Mouse (Mus musculus) ES-E14 (cell line): Measurements from ENCODE around the gene Rgs7bp. TPM values are rescaled to one million over a fixed set of nuclear protein-coding genes. Genes with fewer than 3 reads are reported as not detected.

Source experiments
- DNase-seq: peaks from one replicate; pipeline ENCODE4 v3.0.0-alpha.2; 2013; ENCODE audit warnings: low read depth, low spot score
- H3K27ac ChIP-seq: 2 replicates; pipeline ENCODE4 v1.5.1; 2012; ENCODE audit warnings: low read depth, mild to moderate bottlenecking, low read length, moderate library complexity, mixed read lengths; ENCODE audit not compliant: poor library complexity, insufficient read depth, severe bottlenecking
- H3K36me3 ChIP-seq: 2 replicates; pipeline ENCODE4 v1.6.1; 2012; ENCODE audit warnings: mild to moderate bottlenecking, low read length, moderate library complexity, mixed read lengths; ENCODE audit not compliant: control insufficient read depth, poor library complexity, insufficient read depth, severe bottlenecking
- H3K4me1 ChIP-seq, 2 experiments: fragments of 150-350 bp in 1 of 2; sonication (generic) in 1 of 2; 2 replicates each; pipeline ENCODE4 v1.6.1; 2012; ENCODE audit warnings: low read length in 2 of 2, mild to moderate bottlenecking in 1 of 2, mixed read lengths in 1 of 2; ENCODE audit not compliant: control insufficient read depth in 2 of 2, insufficient read depth in 2 of 2, poor library complexity in 1 of 2
- H3K4me3 ChIP-seq, 2 experiments: fragments of 150-350 bp in 1 of 2; sonication (generic) in 1 of 2; 2 replicates each; pipeline ENCODE4 v1.5.1; 2012; ENCODE audit warnings: low read length in 2 of 2, low read depth in 1 of 2, mild to moderate bottlenecking in 1 of 2, mixed read lengths in 1 of 2; ENCODE audit not compliant: insufficient read depth in 1 of 2, poor library complexity in 1 of 2, severe bottlenecking in 1 of 2
- H3K9ac ChIP-seq: 2 replicates; pipeline ENCODE4 v1.6.1; 2012; ENCODE audit warnings: low read depth, mild to moderate bottlenecking, low read length, mixed read lengths; ENCODE audit not compliant: poor library complexity, insufficient read depth, severe bottlenecking
- H3K9me3 ChIP-seq: fragments of 150-350 bp; sonication (generic); 2 replicates; pipeline ENCODE4 v1.6.1; 2012; ENCODE audit warnings: low read depth, mild to moderate bottlenecking, low read length; ENCODE audit not compliant: control insufficient read depth, insufficient read depth
- CHD2 ChIP-seq: IDR thresholded peaks from 2 replicates; pipeline ENCODE4 v1.6.1; 2014; ENCODE audit warnings: mild to moderate bottlenecking, low read depth, low read length, inconsistent platforms
- HCFC1 ChIP-seq: IDR thresholded peaks from 2 replicates; pipeline ENCODE4 v1.6.1; 2012; ENCODE audit warnings: low read length, inconsistent platforms, borderline replicate concordance; ENCODE audit not compliant: insufficient read depth
- MAFK ChIP-seq: IDR thresholded peaks from 2 replicates; pipeline ENCODE4 v1.6.1; 2014; ENCODE audit warnings: mild to moderate bottlenecking, low read depth, low read length, inconsistent platforms; ENCODE audit not compliant: insufficient read depth
- ZC3H11A ChIP-seq: IDR thresholded peaks from 2 replicates; pipeline ENCODE4 v1.6.1; 2012; ENCODE audit warnings: low read depth, mild to moderate bottlenecking, inconsistent platforms, low read length, borderline replicate concordance
- ZNF384 ChIP-seq: IDR thresholded peaks from 2 replicates; pipeline ENCODE4 v1.6.1; 2012; ENCODE audit warnings: low read depth, low read length, inconsistent platforms
- in situ Hi-C, 2 experiments: fragments of 600-800 bp; cut with MboI; formaldehyde crosslinking; loops; one replicate each; pipeline ENCODE4 v1.15.1; 2025; ENCODE audit warnings: low sequenced_read_pairs in 2 of 2, inconsistent platforms in 1 of 2; ENCODE audit not compliant: unreplicated experiment in 2 of 2
- total RNA-seq: library from RNA; depleted of rRNA; stranded (reverse); fragments of 300-350 nt; gene quantifications from 2 replicates; pipeline ENCODE4 v1.2.3, GENCODE M21; 2012

Gene Rgs7bp
- total RNA-seq, 1 experiment: 0.09 TPM

- H3K9ac ChIP-seq: no peak within 1 kb of the TSS
- H3K27ac ChIP-seq: no peak within 1 kb of the TSS
- TF ChIP-seq ZNF384 (no peak), MAFK (no peak), HCFC1 (no peak), CHD2 (no peak), ZC3H11A (no peak)
- no peaks in the 10 kb centered on the region for H3K36me3 ChIP-seq
- H3K9me3 ChIP-seq: no peaks in the 10 kb centered on the region
- peaks cover 0 to 2% of the 10 kb centered on the region in 2 experiments; a peak in 1 of 4 replicates for H3K4me1 ChIP-seq
- in situ Hi-C loops: no loop called here
- no peak within 1 kb of the TSS for H3K4me3 ChIP-seq
- DNase-seq: no peak
Measured at GRCm38 (mm10) chr13:105081862-105082261, 27.1 kb upstream of the Rgs7bp start, which contains the start of gene 4933425L06Rik. 4933425L06Rik (plus strand) TSS chr13:105082122.

GRCm38 (mm10) chr13:105066890-105067845, 12.4 kb upstream of the Rgs7bp start:
- no peak overlapping the region for H3K9ac ChIP-seq
- no peak for DNase-seq
- H3K36me3 ChIP-seq: no peaks in the 10 kb centered on the region
- TF ChIP-seq MAFK (0 out of 2 replicates have a peak, but pooled peaks have one; percentile 6), ZC3H11A (no peak), CHD2 (no peak), HCFC1 (no peak), ZNF384 (no peak)
- no peaks in the 10 kb centered on the region for H3K9me3 ChIP-seq
- H3K4me1 ChIP-seq: no peaks in the 10 kb centered on the region
- no peak overlapping the region for H3K4me3 ChIP-seq
- no peak overlapping the region for H3K27ac ChIP-seq
- in situ Hi-C loops: no loop called here

DNA sequence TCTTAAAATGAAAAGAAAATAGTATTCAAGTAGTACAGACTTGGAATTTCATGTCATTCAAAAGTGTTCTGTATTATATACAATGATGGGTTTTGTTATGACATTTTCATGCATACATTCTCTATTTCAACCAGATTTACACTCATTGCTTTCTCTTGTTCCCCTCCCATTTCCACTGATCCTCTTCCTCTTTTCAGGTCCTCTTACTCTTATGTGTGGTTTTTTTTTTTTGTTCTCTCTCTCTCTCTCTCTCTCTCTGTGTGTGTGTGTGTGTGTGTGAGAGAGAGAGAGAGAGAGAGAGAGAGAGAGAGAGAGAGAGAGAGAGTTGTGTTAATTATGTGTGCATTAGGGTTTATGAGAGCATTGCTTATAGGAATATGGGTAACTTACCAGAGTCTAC, 11.4 kb upstream of the Rgs7bp start:
- Histone ChIP-seq H3K4me3 (no peak overlapping the region), H3K4me1 (no peaks in the 10 kb centered on the region), H3K36me3 (no peaks in the 10 kb centered on the region), H3K27ac (no peak overlapping the region), H3K9ac (no peak overlapping the region), H3K9me3 (no peaks in the 10 kb centered on the region)
- TF ChIP-seq HCFC1 (no peak), CHD2 (no peak), ZNF384 (no peak), MAFK (no peak), ZC3H11A (no peak)
- no peak for DNase-seq
- in situ Hi-C loops: no loop called here

DNA sequence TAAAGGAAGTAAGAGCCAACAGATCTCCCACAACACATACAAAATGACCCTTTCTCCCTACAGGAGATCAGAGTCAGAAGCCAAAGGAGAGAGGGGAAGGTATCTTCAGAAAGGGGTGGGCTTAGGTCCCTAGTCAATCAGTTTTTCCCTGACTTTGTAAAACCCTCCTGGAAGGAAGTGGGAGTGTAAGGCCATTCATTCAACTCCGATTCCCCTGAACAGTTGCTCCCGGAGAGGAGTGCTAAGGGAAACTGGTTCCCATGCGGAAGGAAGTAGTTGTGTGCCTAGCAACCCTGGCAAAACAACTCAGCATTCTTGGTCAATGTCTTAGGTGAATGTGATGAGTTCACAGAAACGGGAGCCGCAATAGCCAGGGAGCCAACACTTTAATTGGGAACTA, 644 bp upstream of the Rgs7bp start:
- Histone ChIP-seq H3K9ac (no peak overlapping the region), H3K4me1 (no peaks in the 10 kb centered on the region), H3K36me3 (no peaks in the 10 kb centered on the region), H3K4me3 (no peak overlapping the region), H3K27ac (no peak overlapping the region), H3K9me3 (no peaks in the 10 kb centered on the region)
- DNase-seq: no peak
- no peak for TF ChIP-seq HCFC1
- TF ChIP-seq ZC3H11A: no peak
- no peak for TF ChIP-seq ZNF384
- TF ChIP-seq MAFK: no peak
- TF ChIP-seq CHD2: no peak
- in situ Hi-C loops: no loop called here

DNA sequence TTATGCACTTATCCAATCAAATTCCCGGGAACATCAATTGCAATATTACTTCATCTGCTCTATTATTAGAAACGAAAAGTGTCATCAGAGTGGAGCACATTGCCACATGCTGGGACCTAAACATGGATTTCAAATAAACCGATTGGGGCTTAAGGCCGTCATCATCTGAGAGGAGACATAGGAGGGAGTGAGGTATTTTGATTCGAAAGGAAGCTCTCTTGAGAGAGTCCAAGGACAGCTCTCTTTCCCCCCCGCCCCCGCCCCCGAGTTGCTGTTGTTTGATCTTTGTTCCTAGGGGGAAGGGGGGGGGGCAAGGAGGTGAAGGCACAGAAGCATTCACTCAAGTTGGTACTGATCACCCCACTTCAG, 195 bp upstream of the Rgs7bp start:
- DNase-seq: no peak
- in situ Hi-C loops: no loop called here

More for the DNA sequence above, 195 bp upstream of the Rgs7bp start:
- Histone ChIP-seq H3K36me3 (no peaks in the 10 kb centered on the region), H3K9me3 (no peaks in the 10 kb centered on the region), H3K4me1 (no peaks in the 10 kb centered on the region), H3K27ac (no peak overlapping the region), H3K9ac (no peak overlapping the region), H3K4me3 (peak overlapping the region; percentile 63 to 76; a peak in 3 of 4 replicates)
- no peak for TF ChIP-seq HCFC1
- no peak for TF ChIP-seq ZC3H11A
